24 mouse cellular contexts compared by ENCODE assay signal in genomic region chr12:111734912-111735311, GRCm38 (mm10).
"Had no signal": no experiment of that assay in that cellular context is flagged by ENCODE, and none has a peak within 500 bp of the region (broad histone marks: within the 10 kb centered on the region; RNA-seq: fewer than 3 reads in every experiment).

No protein-coding gene starts in this region.

- H3K36me3 ChIP-seq: hindbrain, embryonic 15.5 days had no signal

- H3K4me3 ChIP-seq: gastrocnemius, adult 2 months; heart, embryonic 10.5 days; heart, embryonic 12.5 days; hindbrain, embryonic 13.5 days; hindbrain, embryonic 15.5 days; kidney, embryonic 15.5 days; limb, embryonic 13.5 days; limb, embryonic 15.5 days; liver, embryonic 12.5 days had no signal

- DNase-seq: gastrocnemius, adult 2 months; gastrocnemius, postnatal 10 days; gastrocnemius, postnatal 36 days; heart, adult 18-20 months; heart, postnatal 10 days; kidney, adult 11 months; kidney, adult 2 months; kidney, adult 9 months; kidney, postnatal 14 days; kidney, postnatal 36 days; layer of hippocampus, adult 9-11 months; layer of hippocampus, postnatal 36 days; left cerebral cortex, postnatal 4 days had no signal

- H3K9ac ChIP-seq: heart, embryonic 12.5 days; hindbrain, embryonic 13.5 days; hindbrain, embryonic 15.5 days; kidney, embryonic 15.5 days; limb, embryonic 13.5 days; limb, embryonic 15.5 days; liver, embryonic 12.5 days; liver, embryonic 14.5 days had no signal

- H3K27ac ChIP-seq: gastrocnemius, adult 2 months; heart, embryonic 10.5 days; hindbrain, embryonic 13.5 days; hindbrain, embryonic 15.5 days; hindbrain, postnatal 0 days; kidney, embryonic 15.5 days; kidney, postnatal 0 days; limb, embryonic 13.5 days; limb, embryonic 15.5 days; liver, embryonic 12.5 days; liver, embryonic 14.5 days had no signal

- H3K9me3 ChIP-seq: heart, embryonic 10.5 days; heart, embryonic 12.5 days; hindbrain, embryonic 13.5 days; hindbrain, embryonic 15.5 days; kidney, embryonic 15.5 days; limb, embryonic 13.5 days; limb, embryonic 15.5 days; liver, embryonic 12.5 days had no signal

- H3K4me1 ChIP-seq: heart, embryonic 12.5 days had no signal

- H3K27me3 ChIP-seq: heart, embryonic 12.5 days; hindbrain, embryonic 13.5 days; hindbrain, embryonic 15.5 days; kidney, embryonic 15.5 days; limb, embryonic 13.5 days; limb, embryonic 15.5 days; liver, embryonic 12.5 days had no signal
